Mouse (Mus musculus) heart, adult 2 months (tissue): ENCODE data around the gene Thegl.

Experiments
- CTCF ChIP-seq: fragments of 200-600 bp; IDR thresholded peaks from 2 replicates; pipeline ENCODE4 v1.8.1; 2022; ENCODE audit warnings: antibody characterized with exemption, mild to moderate bottlenecking, moderate library complexity
- EP300 ChIP-seq: fragments of 200-500 bp; IDR thresholded peaks from 2 replicates; pipeline ENCODE4 v1.6.1; 2011; ENCODE audit warnings: low read depth, low read length, control low read depth; ENCODE audit not compliant: insufficient read depth
- POLR2A ChIP-seq: fragments of 200-500 bp; IDR thresholded peaks from 2 replicates; pipeline ENCODE4 v1.6.1; 2011; ENCODE audit warnings: mild to moderate bottlenecking, low read depth, low read length, control low read depth; ENCODE audit not compliant: insufficient read depth

DNA sequence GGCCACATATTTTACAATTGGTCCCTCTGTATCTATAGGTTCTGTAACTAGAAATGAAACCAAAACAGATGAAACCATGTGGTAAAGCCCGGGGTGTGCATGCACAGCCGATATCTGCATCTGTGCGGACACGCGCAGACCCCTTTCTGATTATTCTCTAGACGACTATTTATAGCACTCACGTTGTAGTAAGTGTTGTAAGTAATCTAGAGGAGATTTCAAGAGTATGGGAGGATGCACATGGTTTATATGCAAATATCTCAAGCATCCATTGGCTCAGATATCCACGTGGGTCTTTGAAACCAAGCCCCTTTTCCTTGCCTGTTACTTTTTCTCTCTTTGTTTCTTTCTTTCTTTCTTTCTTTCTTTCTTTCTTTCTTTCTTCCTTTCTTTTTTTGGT lies 58.0 kb downstream of the Thegl start:
- TF ChIP-seq CTCF (no peak), EP300 (no peak), POLR2A (no peak)
